Mouse (Mus musculus) stomach, postnatal 0 days (tissue): ENCODE results near the gene Exog.

Source experiments
- CTCF ChIP-seq: IDR thresholded peaks from 2 replicates; pipeline ENCODE4 v1.5.1; 2016; ENCODE audit warnings: antibody characterized with exemption, low read depth, mild to moderate bottlenecking, moderate library complexity
- EP300 ChIP-seq: optimal IDR thresholded peaks from 2 replicates; pipeline ENCODE3; 2016; ENCODE audit warnings: antibody characterized with exemption

GRCm38 (mm10) chr9:119419852-119420438, 24.8 kb upstream of the Exog start:
- TF ChIP-seq CTCF (no peak), EP300 (no peak)
